Mouse (Mus musculus): ENCODE results near the gene Samd4b. TPM values are rescaled to one million over a fixed set of nuclear protein-coding genes. Genes with fewer than 3 reads are reported as not detected.

Gene Samd4b
- polyA plus RNA-seq, 1 experiment from 2014 or later = 30.5 TPM

GRCm38 (mm10) chr7:28442688-28443087 is 155.3 kb downstream of the Samd4b start:
- no peak for ATAC-seq (ENCODE audit: insufficient number of reproducible peaks, insufficient read depth, low FRiP score, low TSS enrichment, low read depth)
- Histone ChIP-seq H3K9me3 (no peaks in the 10 kb centered on the region), H3K27ac (no peak overlapping the region), H3K9ac (replicated peaks) (no peak overlapping the region), H3K36me3 (no peaks in the 10 kb centered on the region), H3K4me3 (replicated peaks) (no peak overlapping the region), H3K27me3 (peaks cover 6% of the 10 kb centered on the region), H3K4me1 (replicated peaks) (peaks cover 12% of the 10 kb centered on the region), H3K4me2 (no peak overlapping the region)
- WGBS = 54% methylated on average over 4 of the region's 4 CpGs

GRCm38 (mm10) chr7:28441776-28442485 is 156.0 kb downstream of the Samd4b start:
- Histone ChIP-seq H3K4me2 (no peak overlapping the region), H3K27me3 (peaks cover 6% of the 10 kb centered on the region), H3K9me3 (no peaks in the 10 kb centered on the region), H3K4me1 (replicated peaks) (peaks cover 9% of the 10 kb centered on the region), H3K27ac (no peak overlapping the region), H3K36me3 (no peaks in the 10 kb centered on the region), H3K9ac (replicated peaks) (no peak overlapping the region), H3K4me3 (replicated peaks) (no peak overlapping the region)
- ATAC-seq (ENCODE audit: insufficient number of reproducible peaks, insufficient read depth, low FRiP score, low TSS enrichment, low read depth) = no peak
- 87% methylated on average over 14 of the region's 14 CpGs for WGBS

GRCm38 (mm10) chr7:28440739-28441138 is 157.2 kb downstream of the Samd4b start:
- no peaks in the 10 kb centered on the region for H3K9me3 ChIP-seq
- H3K9ac ChIP-seq (replicated peaks) = 0 out of 2 replicates have a peak overlapping the region, but pooled peaks have one; percentile 8
- no peak for ATAC-seq (ENCODE audit: insufficient number of reproducible peaks, insufficient read depth, low FRiP score, low TSS enrichment, low read depth)
- no peak overlapping the region for H3K27ac ChIP-seq
- H3K4me1 ChIP-seq (replicated peaks) = peaks cover 7% of the 10 kb centered on the region
- no peak overlapping the region for H3K4me2 ChIP-seq
- 65% methylated on average over 2 of the region's 2 CpGs for WGBS
- peaks cover 2% of the 10 kb centered on the region for H3K27me3 ChIP-seq
- no peak overlapping the region for H3K4me3 ChIP-seq (replicated peaks)
- no peaks in the 10 kb centered on the region for H3K36me3 ChIP-seq

DNA sequence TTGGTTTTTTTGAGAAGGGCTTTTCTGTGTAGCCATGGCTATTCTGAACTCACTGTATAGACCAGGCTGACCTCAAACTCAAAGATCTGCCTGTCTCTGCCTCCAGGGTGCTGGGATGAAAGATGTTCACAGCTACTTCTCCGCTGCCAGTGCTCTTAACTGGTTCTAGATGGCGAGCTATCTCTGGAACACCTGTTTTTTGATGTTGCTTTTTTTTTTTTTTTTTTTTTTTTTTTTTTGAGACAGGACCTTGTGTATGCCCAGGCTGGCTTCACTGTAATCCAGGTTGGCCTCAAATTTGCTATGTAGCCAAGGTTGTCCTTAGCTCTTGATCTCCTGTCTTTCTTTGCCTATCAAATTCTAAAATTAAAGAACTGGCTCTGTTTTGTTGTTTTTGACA is 159.2 kb downstream of the Samd4b start:
- Histone ChIP-seq H3K27me3 (no peaks in the 10 kb centered on the region; the same call in 1 of the 2 replicates), H3K9ac (replicated peaks) (no peak overlapping the region), H3K4me1 (replicated peaks) (peaks cover 26% of the 10 kb centered on the region), H3K9me3 (no peaks in the 10 kb centered on the region), H3K36me3 (no peaks in the 10 kb centered on the region), H3K27ac (no peak overlapping the region), H3K4me2 (no peak overlapping the region), H3K4me3 (replicated peaks) (no peak overlapping the region)
- 91% methylated on average over 2 of the region's 2 CpGs for WGBS
- no peak for ATAC-seq (ENCODE audit: insufficient number of reproducible peaks, insufficient read depth, low FRiP score, low TSS enrichment, low read depth)

- ATAC-seq (ENCODE audit: insufficient number of reproducible peaks, insufficient read depth, low FRiP score, low TSS enrichment, low read depth) = no peak
- Histone ChIP-seq H3K4me2 (no peak overlapping the region), H3K4me3 (replicated peaks) (no peak overlapping the region), H3K9ac (replicated peaks) (no peak overlapping the region), H3K27me3 (no peaks in the 10 kb centered on the region; the same call in 1 of the 2 replicates), H3K27ac (no peak overlapping the region), H3K36me3 (peaks cover 6% of the 10 kb centered on the region), H3K9me3 (no peaks in the 10 kb centered on the region), H3K4me1 (replicated peaks) (peaks cover 33% of the 10 kb centered on the region)
Observed at GRCm38 (mm10) chr7:28437964-28438363, 160.0 kb downstream of the Samd4b start.

DNA sequence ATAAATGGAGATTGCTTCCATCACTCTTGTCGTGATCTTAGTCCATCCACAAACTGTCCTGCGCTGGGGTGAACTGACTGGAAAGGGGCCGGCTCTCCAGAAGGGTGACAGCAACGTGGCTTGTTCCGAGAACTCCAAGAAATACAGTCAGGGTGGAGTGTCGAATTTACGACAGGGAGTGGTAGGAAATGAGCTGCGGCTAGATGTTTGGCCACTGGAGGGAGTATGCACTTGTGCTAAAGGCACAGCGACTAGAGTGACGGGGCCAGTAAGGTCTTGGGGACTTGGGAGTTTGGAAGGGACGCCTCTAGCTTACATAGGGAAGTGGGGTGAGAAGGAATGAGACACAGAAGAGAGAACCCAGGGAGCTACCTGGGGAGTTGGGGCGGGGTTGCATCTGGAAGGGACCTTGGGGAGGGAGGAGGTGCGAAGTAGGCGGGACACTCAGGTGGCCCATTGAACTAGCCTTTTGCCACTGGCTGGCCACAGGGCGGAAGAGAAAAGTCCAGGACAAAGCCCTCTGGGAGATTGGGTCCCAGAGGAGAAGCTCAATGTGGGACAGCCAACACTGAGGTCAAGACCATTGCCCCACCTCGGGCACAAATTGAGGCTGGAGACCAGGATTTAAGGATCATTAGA is 160.9 kb downstream of the Samd4b start, which contains the start of gene Gmfg:
Gmfg (plus strand) TSS at position 516 of the 639 bp plus-strand sequence.
- Histone ChIP-seq H3K4me1 (replicated peaks) (peaks cover 32% of the 10 kb centered on the region), H3K27ac (peak within 1 kb of the TSS; percentile 47; the same call in 1 of the 2 replicates), H3K9me3 (no peaks in the 10 kb centered on the region), H3K4me2 (peak within 1 kb of the TSS; percentile 66), H3K36me3 (peaks cover 13% of the 10 kb centered on the region), H3K9ac (replicated peaks) (peak within 1 kb of the TSS; percentile 47; the same call in 1 of the 2 replicates), H3K4me3 (replicated peaks) (peak within 1 kb of the TSS; percentile 82), H3K27me3 (no peaks in the 10 kb centered on the region; the same call in 1 of the 2 replicates)
- 4% methylated on average over 16 of the region's 16 CpGs for WGBS
- ATAC-seq (ENCODE audit: insufficient number of reproducible peaks, insufficient read depth, low FRiP score, low TSS enrichment, low read depth) = peak; percentile 16

- under 1% methylated on average over 45 of the region's 64 CpGs for WGBS
- Histone ChIP-seq H3K9ac (replicated peaks) (peak overlapping the region; percentile 85), H3K27ac (peak overlapping the region; percentile 47; the same call in 1 of the 2 replicates), H3K9me3 (no peaks in the 10 kb centered on the region), H3K4me2 (peak overlapping the region; percentile 66), H3K4me1 (replicated peaks) (peaks cover 35% of the 10 kb centered on the region), H3K27me3 (no peaks in the 10 kb centered on the region; the same call in 1 of the 2 replicates), H3K4me3 (replicated peaks) (peak overlapping the region; percentile 82), H3K36me3 (peaks cover 20% of the 10 kb centered on the region)
- ATAC-seq (ENCODE audit: insufficient number of reproducible peaks, insufficient read depth, low FRiP score, low TSS enrichment, low read depth) = peak; percentile 100
Observed at GRCm38 (mm10) chr7:28436271-28436904, 161.6 kb downstream of the Samd4b start.

DNA sequence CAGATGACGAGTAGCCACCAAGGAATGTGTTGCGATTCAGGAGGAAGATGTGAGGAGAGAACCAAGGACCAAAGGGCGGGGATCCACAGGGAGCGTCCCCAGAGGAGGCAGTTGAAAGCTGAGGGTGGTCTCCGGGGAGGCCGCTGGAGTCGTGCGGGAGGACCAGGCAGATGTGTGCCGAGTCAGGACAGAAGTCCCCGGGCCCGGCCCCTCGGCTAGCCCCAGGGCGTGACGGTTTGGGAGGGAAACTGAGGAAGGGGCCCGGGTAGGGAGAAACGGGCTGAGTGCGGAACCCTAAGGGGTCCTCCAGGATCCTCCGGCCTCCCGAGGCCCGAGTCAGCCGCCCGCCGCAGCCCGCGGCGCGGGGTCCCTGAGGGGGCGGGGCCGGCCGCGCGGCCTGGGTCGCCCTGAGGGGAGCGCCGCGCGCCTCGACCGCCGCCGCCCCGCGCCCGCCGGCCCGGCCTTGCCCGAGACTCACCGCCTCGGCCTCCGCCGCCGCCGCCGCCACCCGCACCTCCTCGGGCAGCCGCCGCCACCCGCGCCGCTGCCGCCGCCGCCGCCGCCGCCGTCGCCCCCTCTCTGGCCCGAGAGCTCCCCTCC is 162.2 kb downstream of the Samd4b start:
- H3K9me3 ChIP-seq = no peaks in the 10 kb centered on the region
- H3K9ac ChIP-seq (replicated peaks) = peak overlapping the region; percentile 85
- peak overlapping the region; percentile 88 for H3K4me2 ChIP-seq
- no peaks in the 10 kb centered on the region; the same call in 1 of the 2 replicates for H3K27me3 ChIP-seq
- 0 out of 2 replicates have a peak overlapping the region, but pooled peaks have one; percentile 36 for H3K27ac ChIP-seq
- WGBS = under 1% methylated on average over 29 of the region's 70 CpGs
- ATAC-seq (ENCODE audit: insufficient number of reproducible peaks, insufficient read depth, low FRiP score, low TSS enrichment, low read depth) = peak; percentile 54
- H3K4me1 ChIP-seq (replicated peaks) = peaks cover 35% of the 10 kb centered on the region
- H3K4me3 ChIP-seq (replicated peaks) = peak overlapping the region; percentile 82
- peaks cover 24% of the 10 kb centered on the region for H3K36me3 ChIP-seq

GRCm38 (mm10) chr7:28432252-28432651 is 165.7 kb downstream of the Samd4b start:
- peaks cover 34% of the 10 kb centered on the region for H3K4me1 ChIP-seq (replicated peaks)
- no peaks in the 10 kb centered on the region for H3K9me3 ChIP-seq
- WGBS = 88% methylated on average over 2 of the region's 2 CpGs
- H3K4me3 ChIP-seq (replicated peaks) = no peak overlapping the region
- no peaks in the 10 kb centered on the region for H3K27me3 ChIP-seq
- H3K27ac ChIP-seq = no peak overlapping the region
- no peak for ATAC-seq (ENCODE audit: insufficient number of reproducible peaks, insufficient read depth, low FRiP score, low TSS enrichment, low read depth)
- H3K36me3 ChIP-seq = peaks cover 39% of the 10 kb centered on the region
- no peak overlapping the region for H3K4me2 ChIP-seq
- no peak overlapping the region for H3K9ac ChIP-seq (replicated peaks)

- Histone ChIP-seq H3K36me3 (peaks cover 39% of the 10 kb centered on the region), H3K9me3 (no peaks in the 10 kb centered on the region), H3K27ac (no peak overlapping the region), H3K27me3 (no peaks in the 10 kb centered on the region), H3K4me2 (no peak overlapping the region), H3K4me3 (replicated peaks) (no peak overlapping the region), H3K9ac (replicated peaks) (no peak overlapping the region), H3K4me1 (replicated peaks) (peaks cover 30% of the 10 kb centered on the region)
- WGBS = 84% methylated on average over 1 of the region's 1 CpGs
- no peak for ATAC-seq (ENCODE audit: insufficient number of reproducible peaks, insufficient read depth, low FRiP score, low TSS enrichment, low read depth)
Observed at GRCm38 (mm10) chr7:28430512-28430911, 167.4 kb downstream of the Samd4b start.

- no peak for ATAC-seq (ENCODE audit: insufficient number of reproducible peaks, insufficient read depth, low FRiP score, low TSS enrichment, low read depth)
- Histone ChIP-seq H3K4me1 (replicated peaks) (0 out of 2 replicates have a peak, but pooled peaks cover 4% of the 10 kb centered on the region), H3K9me3 (no peaks in the 10 kb centered on the region), H3K27me3 (no peaks in the 10 kb centered on the region), H3K27ac (no peak overlapping the region), H3K36me3 (peaks cover 45% of the 10 kb centered on the region), H3K4me2 (no peak overlapping the region), H3K9ac (replicated peaks) (no peak overlapping the region), H3K4me3 (replicated peaks) (no peak overlapping the region)
Observed at GRCm38 (mm10) chr7:28427738-28428137, 170.2 kb downstream of the Samd4b start.

Data from limb, embryonic 12.5 days (tissue).